Comparison of ENCODE assay signal across 17 mouse cellular contexts in genomic region chr9:121926634-121927405, GRCm38 (mm10). TPM values are rescaled to one million over a fixed set of nuclear protein-coding genes. Genes with fewer than 3 reads are reported as not detected.
DNase-seq lines count a peak whose midpoint lies in the region; ATAC-seq and TF ChIP-seq lines count a peak whose summit lies in the region.
"Had no signal": no experiment of that assay in that cellular context is flagged by ENCODE, and none has a peak within 500 bp of the region (broad histone marks: within the 10 kb centered on the region; RNA-seq: fewer than 3 reads in every experiment).

No protein-coding gene starts in this region.

- ATAC-seq in forebrain, embryonic 11.5 days (replicated peaks; ENCODE audit: low FRiP score), result no peak
- ATAC-seq in forebrain, postnatal 0 days, result no peak
- ATAC-seq in liver, embryonic 15.5 days (ENCODE audit: insufficient read depth), result peak; percentile 64
- ATAC-seq in stomach, postnatal 0 days (ENCODE audit: low FRiP score, low TSS enrichment), result no peak
- ATAC-seq: forebrain, embryonic 15.5 days had no signal

- no peak for TF ChIP-seq CTCF in forebrain, postnatal 0 days (IDR thresholded peaks at IDR 0.05; ENCODE audit: low read depth)
- no peak for TF ChIP-seq CTCF in thymus, adult 2 months (IDR thresholded peaks at IDR 0.05; ENCODE audit: borderline replicate concordance, control insufficient read depth, extremely low read depth, insufficient read depth, low read length, poor library complexity)
- TF ChIP-seq CTCF in stomach, postnatal 0 days (IDR thresholded peaks at IDR 0.05; ENCODE audit: low read depth), result no peak

- H3K27ac ChIP-seq in forebrain, embryonic 11.5 days (ENCODE audit: low read depth, low read length), result no peak overlapping the region
- H3K27ac ChIP-seq in forebrain, postnatal 0 days (ENCODE audit: low read depth, low read length), result no peak overlapping the region
- peak overlapping the region; percentile 43; the same call in 1 of the 2 replicates for H3K27ac ChIP-seq in thymus, adult 2 months (ENCODE audit: control insufficient read depth, insufficient read depth, low read length)
- 0 out of 2 replicates have a peak overlapping the region, but pooled peaks have one; percentile 41 for H3K27ac ChIP-seq in liver, embryonic 15.5 days (replicated peaks)
- H3K27ac ChIP-seq in stomach, postnatal 0 days (replicated peaks), result 0 out of 2 replicates have a peak overlapping the region, but pooled peaks have one; percentile 18
- H3K27ac ChIP-seq: forebrain, embryonic 15.5 days; hindbrain, embryonic 13.5 days; limb, embryonic 13.5 days had no signal

- no peak for TF ChIP-seq POLR2A in thymus, adult 2 months (IDR thresholded peaks at IDR 0.05; ENCODE audit: control insufficient read depth, extremely low read depth, insufficient read depth, low read length, poor library complexity)

- no peak for TF ChIP-seq EP300 in stomach, postnatal 0 days (optimal IDR thresholded peaks at IDR 0.05)

- H3K36me3 ChIP-seq in forebrain, embryonic 11.5 days (ENCODE audit: control insufficient read depth, insufficient read depth, low read length), result no peaks in the 10 kb centered on the region
- H3K36me3 ChIP-seq in forebrain, postnatal 0 days (ENCODE audit: insufficient read depth), result no peaks in the 10 kb centered on the region
- H3K36me3 ChIP-seq in thymus, adult 2 months (ENCODE audit: control insufficient read depth, insufficient read depth, low read length), result no peaks in the 10 kb centered on the region
- H3K36me3 ChIP-seq in liver, embryonic 15.5 days (replicated peaks), result no peaks in the 10 kb centered on the region
- H3K36me3 ChIP-seq in stomach, postnatal 0 days (ENCODE audit: control insufficient read depth, insufficient read depth, low read length), result no peaks in the 10 kb centered on the region
- H3K36me3 ChIP-seq: forebrain, embryonic 15.5 days; hindbrain, embryonic 13.5 days; limb, embryonic 13.5 days had no signal

- no peaks in the 10 kb centered on the region for H3K4me1 ChIP-seq in forebrain, embryonic 11.5 days (replicated peaks; ENCODE audit: control insufficient read depth, insufficient read depth, low read length)
- H3K4me1 ChIP-seq in forebrain, postnatal 0 days (ENCODE audit: insufficient read depth), result no peaks in the 10 kb centered on the region
- peaks cover 20% of the 10 kb centered on the region for H3K4me1 ChIP-seq in thymus, adult 2 months (replicated peaks; ENCODE audit: control insufficient read depth, insufficient read depth, low read length)
- H3K4me1 ChIP-seq in liver, embryonic 15.5 days (replicated peaks), result peaks cover 17% of the 10 kb centered on the region
- H3K4me1 ChIP-seq in stomach, postnatal 0 days (replicated peaks; ENCODE audit: control insufficient read depth, insufficient read depth), result no peaks in the 10 kb centered on the region
- H3K4me1 ChIP-seq: forebrain, embryonic 15.5 days; hindbrain, embryonic 13.5 days had no signal

- H3K9ac ChIP-seq in forebrain, embryonic 11.5 days (ENCODE audit: low read length), result no peak overlapping the region
- no peak overlapping the region for H3K9ac ChIP-seq in forebrain, postnatal 0 days
- H3K9ac ChIP-seq in liver, embryonic 15.5 days, result no peak overlapping the region
- H3K9ac ChIP-seq in stomach, postnatal 0 days (ENCODE audit: low read length), result no peak overlapping the region
- H3K9ac ChIP-seq: forebrain, embryonic 15.5 days; hindbrain, embryonic 13.5 days; limb, embryonic 13.5 days had no signal

- intact Hi-C loops in left cerebral cortex, postnatal 14 days (cut with DNase I), result no loop called here
- intact Hi-C loops in left cerebral cortex, postnatal 4 days (cut with DNase I), result no loop called here

- no peak overlapping the region for H3K4me3 ChIP-seq in forebrain, embryonic 11.5 days (ENCODE audit: low read depth, low read length)
- H3K4me3 ChIP-seq in forebrain, postnatal 0 days (ENCODE audit: low read depth, low read length), result no peak overlapping the region
- no peak overlapping the region for H3K4me3 ChIP-seq in thymus, adult 2 months (ENCODE audit: control insufficient read depth, insufficient read depth, low read length)
- H3K4me3 ChIP-seq in liver, embryonic 15.5 days (replicated peaks), result no peak overlapping the region
- no peak overlapping the region for H3K4me3 ChIP-seq in stomach, postnatal 0 days (ENCODE audit: low read depth, low read length)
- H3K4me3 ChIP-seq: forebrain, embryonic 15.5 days; hindbrain, embryonic 13.5 days; limb, embryonic 13.5 days had no signal

- WGBS in forebrain, embryonic 11.5 days, result 70% methylated on average over 11 of the region's 11 CpGs
- 65% methylated on average over 11 of the region's 11 CpGs for WGBS in forebrain, postnatal 0 days
- 30% methylated on average over 11 of the region's 11 CpGs for WGBS in thymus, adult 2 months
- 38% methylated on average over 11 of the region's 11 CpGs for WGBS in liver, embryonic 15.5 days (ENCODE audit: insufficient replicate concordance)
- WGBS in stomach, postnatal 0 days, result 47% methylated on average over 11 of the region's 11 CpGs

- no peaks in the 10 kb centered on the region for H3K9me3 ChIP-seq in forebrain, embryonic 11.5 days (ENCODE audit: control insufficient read depth, low read length)
- no peaks in the 10 kb centered on the region for H3K9me3 ChIP-seq in forebrain, postnatal 0 days (ENCODE audit: low read length)
- H3K9me3 ChIP-seq in liver, embryonic 15.5 days (replicated peaks), result no peaks in the 10 kb centered on the region
- no peaks in the 10 kb centered on the region for H3K9me3 ChIP-seq in stomach, postnatal 0 days (ENCODE audit: control insufficient read depth, low read length)
- H3K9me3 ChIP-seq: forebrain, embryonic 15.5 days; hindbrain, embryonic 13.5 days; limb, embryonic 13.5 days had no signal

- no peak overlapping the region for H3K4me2 ChIP-seq in forebrain, embryonic 11.5 days (ENCODE audit: low read depth, low read length, severe bottlenecking)
- no peak overlapping the region for H3K4me2 ChIP-seq in forebrain, postnatal 0 days (ENCODE audit: low read depth)
- no peak overlapping the region for H3K4me2 ChIP-seq in liver, embryonic 15.5 days
- H3K4me2 ChIP-seq in stomach, postnatal 0 days (replicated peaks; ENCODE audit: low read depth), result no peak overlapping the region
- H3K4me2 ChIP-seq: forebrain, embryonic 15.5 days; hindbrain, embryonic 13.5 days; limb, embryonic 13.5 days had no signal

- H3K27me3 ChIP-seq in forebrain, embryonic 11.5 days (ENCODE audit: control insufficient read depth, insufficient read depth, low read length), result no peaks in the 10 kb centered on the region
- H3K27me3 ChIP-seq in forebrain, postnatal 0 days (ENCODE audit: insufficient read depth, low read length), result no peaks in the 10 kb centered on the region
- no peaks in the 10 kb centered on the region for H3K27me3 ChIP-seq in thymus, adult 2 months (ENCODE audit: control insufficient read depth, insufficient read depth, low read length)
- no peaks in the 10 kb centered on the region for H3K27me3 ChIP-seq in liver, embryonic 15.5 days
- H3K27me3 ChIP-seq in stomach, postnatal 0 days (ENCODE audit: control insufficient read depth, insufficient read depth, low read length), result no peaks in the 10 kb centered on the region
- H3K27me3 ChIP-seq: forebrain, embryonic 15.5 days; hindbrain, embryonic 13.5 days had no signal

- DNase-seq in forebrain, embryonic 11.5 days (ENCODE audit: low spot score), result peak; percentile 44
- no peak for DNase-seq in forebrain, postnatal 0 days
- no peak for DNase-seq in thymus, adult 2 months
- no peak for DNase-seq in thymus, adult 18-20 months
- no peak for DNase-seq in stomach, postnatal 0 days (ENCODE audit: low spot score)
- DNase-seq in left cerebral cortex, postnatal 14 days (ENCODE audit: low spot score in 2 of 2), result no peak
- DNase-seq in left cerebral cortex, postnatal 4 days, result no peak
- DNase-seq: adrenal gland, adult 2 months; gastrocnemius, postnatal 25 days; kidney, postnatal 14 days had no signal

RNA-seq across cellular contexts. Expression of gene Cyp8b1, which starts 10.7 kb away (rescaled TPM):
- polyA plus RNA-seq in forebrain, embryonic 11.5 days (2014; fragmentation: Nextera tagmentation; extraction: Ambion mirVana), result not detected in 2 replicates
- not detected in 2 replicates for total RNA-seq in forebrain, postnatal 0 days (2014; rRNA removed)
- not detected in 2 replicates for polyA plus RNA-seq in forebrain, postnatal 0 days (2015; fragmentation: Nextera tagmentation; extraction: Ambion mirVana)
- polyA plus RNA-seq in thymus, adult 2 months (2012; rRNA removed), result 0.74 and 1.6 TPM in 2 replicates
- polyA plus RNA-seq in liver, embryonic 15.5 days (2015; fragmentation: Nextera tagmentation; extraction: Ambion mirVana), result 4.4 and 9.5 TPM in 2 replicates
- polyA plus RNA-seq in stomach, postnatal 0 days (2015; fragmentation: Nextera tagmentation; extraction: Ambion mirVana), result 0.85 and 1.2 TPM in 2 replicates
- total RNA-seq in left cerebral cortex, postnatal 14 days (2021), result not detected
- not detected for total RNA-seq in left cerebral cortex, postnatal 4 days (2021)
- total RNA-seq: gastrocnemius, postnatal 25 days; layer of hippocampus, postnatal 14 days had no signal
- polyA plus RNA-seq: C2C12; forebrain, embryonic 15.5 days; heart, embryonic 14.5 days; hindbrain, embryonic 13.5 days; limb, embryonic 13.5 days had no signal

RNA-seq across cellular contexts. Expression of gene Fam198a, which starts 24.0 kb away (rescaled TPM):
- 0.31 and 0.40 TPM in 2 replicates for polyA plus RNA-seq in forebrain, embryonic 11.5 days (2014; fragmentation: Nextera tagmentation; extraction: Ambion mirVana)
- 2.5 and 5.7 TPM in 2 replicates for total RNA-seq in forebrain, postnatal 0 days (2014; rRNA removed)
- polyA plus RNA-seq in forebrain, postnatal 0 days (2015; fragmentation: Nextera tagmentation; extraction: Ambion mirVana), result 1.3 and 1.6 TPM in 2 replicates
- polyA plus RNA-seq in thymus, adult 2 months (2012; rRNA removed), result 0.64 and 0.69 TPM in 2 replicates
- polyA plus RNA-seq in liver, embryonic 15.5 days (2015; fragmentation: Nextera tagmentation; extraction: Ambion mirVana), result 0.24 and 0.55 TPM in 2 replicates
- polyA plus RNA-seq in stomach, postnatal 0 days (2015; fragmentation: Nextera tagmentation; extraction: Ambion mirVana), result 2.7 and 2.8 TPM in 2 replicates
- total RNA-seq in left cerebral cortex, postnatal 14 days (2021), result 1 to 10 TPM; 3.7 to 4.3 TPM
- total RNA-seq in left cerebral cortex, postnatal 4 days (2021), result 1 to 10 TPM; 3.1 to 3.5 TPM
- polyA plus RNA-seq: C2C12 had no signal

RNA-seq across cellular contexts. Expression of gene Ackr2, which starts 28.7 kb away (rescaled TPM):
- 0.97 and 1.4 TPM in 2 replicates for polyA plus RNA-seq in forebrain, embryonic 11.5 days (2014; fragmentation: Nextera tagmentation; extraction: Ambion mirVana)
- 2.1 TPM in 2 replicates for total RNA-seq in forebrain, postnatal 0 days (2014; rRNA removed)
- 0.84 and 1.4 TPM in 2 replicates for polyA plus RNA-seq in forebrain, postnatal 0 days (2015; fragmentation: Nextera tagmentation; extraction: Ambion mirVana)
- polyA plus RNA-seq in thymus, adult 2 months (2012; rRNA removed), result 0.99 and 1.0 TPM in 2 replicates
- 0.45 and 0.53 TPM in 2 replicates for polyA plus RNA-seq in liver, embryonic 15.5 days (2015; fragmentation: Nextera tagmentation; extraction: Ambion mirVana)
- polyA plus RNA-seq in stomach, postnatal 0 days (2015; fragmentation: Nextera tagmentation; extraction: Ambion mirVana), result 0.28 and 0.35 TPM in 2 replicates
- 1 to 10 TPM; 5.2 to 7.8 TPM for total RNA-seq in left cerebral cortex, postnatal 14 days (2021)
- 1 to 10 TPM; 1.7 to 4.3 TPM for total RNA-seq in left cerebral cortex, postnatal 4 days (2021)
- polyA plus RNA-seq: C2C12 had no signal

Comparison
In these comparisons a context has a peak if more than half of its experiments do, and no peak if none do; other contexts are left out.
1. H3K27ac ChIP-seq: peak in thymus, adult 2 months (single experiment), liver, embryonic 15.5 days (single experiment) and stomach, postnatal 0 days (single experiment); none in forebrain, embryonic 11.5 days (single experiment) and forebrain, postnatal 0 days (single experiment).